Mouse (Mus musculus): ENCODE data around the gene Tbc1d10b.

GRCm38 (mm10) chr7:127208553-127209438, 528 bp upstream of the Tbc1d10b start, which contains the start of gene Mylpf:
- peak; percentile 28; the same call in 1 of the 2 replicates for TF ChIP-seq CTCF (IDR thresholded peaks at IDR 0.05; ENCODE audit: control insufficient read depth, insufficient read depth, insufficient replicate concordance, low read depth, low read length)
- TF ChIP-seq POLR2A (IDR thresholded peaks at IDR 0.05; ENCODE audit: control insufficient read depth, low read depth, low read length), result 0 out of 2 replicates have a peak, but pooled peaks have one; percentile 31
